Mouse (Mus musculus) megakaryocyte, embryonic 14.5 days (primary cell): Measurements from ENCODE around the gene Rgs14.

ENCODE experiments used
- FLI1 ChIP-seq: IDR thresholded peaks from 2 replicates; pipeline ENCODE4 v1.6.1; 2012; ENCODE audit warnings: low read length, inconsistent platforms, mixed read lengths
- GATA1 ChIP-seq: IDR thresholded peaks from 3 replicates; pipeline ENCODE4 v1.6.1; 2012; ENCODE audit warnings: mixed read lengths, low read length, inconsistent platforms, borderline replicate concordance

- TF ChIP-seq FLI1 (no peak), GATA1 (no peak)
Observed at GRCm38 (mm10) chr13:55329109-55329682, 40.3 kb upstream of the Rgs14 start.
